Mouse (Mus musculus): Measurements from ENCODE around the gene Srp54c. TPM values are rescaled to one million over a fixed set of nuclear protein-coding genes. Genes with fewer than 3 reads are reported as not detected.
"Not testable (repeated sequence)": the region's sequence is repeated elsewhere in the genome, so short reads cannot be mapped to it uniquely, and the experiment has no call there.

Gene Srp54c
- polyA plus RNA-seq (2012; rRNA removed), result 14.4 and 14.9 TPM in 2 replicates

GRCm38 (mm10) chr12:55229626-55230519 is at the start of gene Srp54c:
TSS of gene Srp54c (plus strand) at chr12:55230168.
- not testable (repeated sequence) for DNase-seq (ENCODE audit: low read depth)

- not testable (repeated sequence) for DNase-seq (ENCODE audit: low read depth)
These were observed 42.3 kb upstream of the Srp54c start for GRCm38 (mm10) chr12:55187686-55188085.

GRCm38 (mm10) chr12:55189127-55189526 is 40.8 kb upstream of the Srp54c start:
- not testable (repeated sequence) for DNase-seq (ENCODE audit: low read depth)

- not testable (repeated sequence) for DNase-seq (ENCODE audit: low read depth)
These were observed 30.7 kb upstream of the Srp54c start, which contains the start of gene 1700047I17Rik2 for GRCm38 (mm10) chr12:55199306-55199705. TSS of gene 1700047I17Rik2 (plus strand) at chr12:55199592.

GRCm38 (mm10) chr12:55199799-55200198 is 30.2 kb upstream of the Srp54c start:
- DNase-seq (ENCODE audit: low read depth), result not testable (repeated sequence)

- DNase-seq (ENCODE audit: low read depth), result not testable (repeated sequence)
These were observed 17.0 kb upstream of the Srp54c start for GRCm38 (mm10) chr12:55212944-55213343.

- DNase-seq (ENCODE audit: low read depth), result not testable (repeated sequence)
These were observed 523 bp downstream of the Srp54c start for GRCm38 (mm10) chr12:55230520-55230861.

- not testable (repeated sequence) for DNase-seq (ENCODE audit: low read depth)
These were observed 12.3 kb downstream of the Srp54c start for GRCm38 (mm10) chr12:55242243-55242642.

- not testable (repeated sequence) for DNase-seq (ENCODE audit: low read depth)
These were observed 32.0 kb downstream of the Srp54c start for GRCm38 (mm10) chr12:55261950-55262349.

GRCm38 (mm10) chr12:55263385-55263784 is 33.4 kb downstream of the Srp54c start:
- not testable (repeated sequence) for DNase-seq (ENCODE audit: low read depth)

- no peak for DNase-seq (ENCODE audit: low read depth)
These were observed 42.3 kb downstream of the Srp54c start for GRCm38 (mm10) chr12:55272243-55272642.

- DNase-seq (ENCODE audit: low read depth), result not testable (repeated sequence)
These were observed 47.6 kb downstream of the Srp54c start for GRCm38 (mm10) chr12:55277583-55277982.

GRCm38 (mm10) chr12:55298112-55298511 is 68.1 kb downstream of the Srp54c start:
- DNase-seq (ENCODE audit: low read depth), result no peak

- no peak for DNase-seq (ENCODE audit: low read depth)
These were observed 69.4 kb downstream of the Srp54c start, which contains the start of gene 1110008L16Rik for GRCm38 (mm10) chr12:55299336-55299735. TSS of gene 1110008L16Rik (plus strand) at chr12:55299577.

GRCm38 (mm10) chr12:55300820-55301351 is 70.9 kb downstream of the Srp54c start:
- DNase-seq (ENCODE audit: low read depth), result no peak

GRCm38 (mm10) chr12:55301472-55302300 is 71.7 kb downstream of the Srp54c start:
- no peak for DNase-seq (ENCODE audit: low read depth)

GRCm38 (mm10) chr12:55302485-55303441 is 72.8 kb downstream of the Srp54c start, which contains the start of gene Ppp2r3c:
TSS of gene Ppp2r3c (minus strand) at chr12:55302998.
- peak; percentile 75 for DNase-seq (ENCODE audit: low read depth)

- no peak for DNase-seq (ENCODE audit: low read depth)
These were observed 76.4 kb downstream of the Srp54c start for GRCm38 (mm10) chr12:55306371-55306770.

- no peak for DNase-seq (ENCODE audit: low read depth)
These were observed 77.6 kb downstream of the Srp54c start for GRCm38 (mm10) chr12:55307566-55307965.

- no peak for DNase-seq (ENCODE audit: low read depth)
These were observed 78.8 kb downstream of the Srp54c start for GRCm38 (mm10) chr12:55308731-55309130.

- no peak for DNase-seq (ENCODE audit: low read depth)
These were observed 79.5 kb downstream of the Srp54c start for GRCm38 (mm10) chr12:55309501-55309900.
